Mouse (Mus musculus): ENCODE results near the gene Rtcb. TPM values are rescaled to one million over a fixed set of nuclear protein-coding genes. Genes with fewer than 3 reads are reported as not detected.

Gene Rtcb
- polyA plus RNA-seq, 1 experiment from 2014 or later, result 234 TPM

DNA sequence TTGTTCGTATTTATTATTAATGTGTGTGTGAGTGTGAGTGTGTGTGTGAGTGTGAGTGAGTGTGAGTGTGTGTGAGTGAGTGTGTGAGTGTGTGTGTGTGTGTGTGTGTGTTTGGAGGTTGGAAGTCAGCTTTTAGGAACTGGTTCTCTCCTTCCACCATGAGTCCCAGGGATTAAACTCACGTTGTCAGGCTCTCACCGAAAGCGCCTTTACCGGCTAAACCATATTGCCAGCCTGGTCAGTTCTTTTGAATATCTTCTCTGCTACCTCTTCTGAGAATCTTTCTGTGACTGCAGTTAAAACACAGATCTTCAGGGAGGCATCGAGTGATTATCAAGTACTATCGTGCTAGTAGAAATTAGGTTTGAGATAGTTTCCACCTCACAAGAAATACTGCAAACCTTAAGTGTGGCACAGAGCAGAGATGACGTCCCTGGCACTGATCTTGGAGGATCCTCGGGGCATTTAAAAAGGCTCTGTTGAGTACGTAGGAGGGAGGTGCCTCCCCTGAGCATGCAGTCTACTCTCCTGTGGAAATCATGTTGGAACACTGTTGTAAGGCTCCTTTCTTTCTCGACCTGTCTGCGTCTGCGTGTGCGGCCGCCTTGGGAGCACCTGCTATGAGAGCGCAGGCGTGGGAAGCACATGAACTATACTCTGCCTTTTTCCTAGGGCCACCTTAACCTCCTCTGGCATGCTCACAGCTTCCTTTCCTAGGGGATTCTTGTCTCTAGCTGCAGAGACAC lies 10.0 kb upstream of the Rtcb start:
- WGBS, result 64% methylated on average over 17 of the region's 17 CpGs
- H3K36me3 ChIP-seq (replicated peaks), result no peaks in the 10 kb centered on the region
- DNase-seq (ENCODE audit: extremely low spot score, low spot score), result no peak
- H3K27me3 ChIP-seq (ENCODE audit: poor library complexity, severe bottlenecking), result no peaks in the 10 kb centered on the region
- no peak overlapping the region for H3K4me3 ChIP-seq
- H3K27ac ChIP-seq, result no peak overlapping the region
- H3K4me1 ChIP-seq, result no peaks in the 10 kb centered on the region
- no peaks in the 10 kb centered on the region for H3K9me3 ChIP-seq

DNA sequence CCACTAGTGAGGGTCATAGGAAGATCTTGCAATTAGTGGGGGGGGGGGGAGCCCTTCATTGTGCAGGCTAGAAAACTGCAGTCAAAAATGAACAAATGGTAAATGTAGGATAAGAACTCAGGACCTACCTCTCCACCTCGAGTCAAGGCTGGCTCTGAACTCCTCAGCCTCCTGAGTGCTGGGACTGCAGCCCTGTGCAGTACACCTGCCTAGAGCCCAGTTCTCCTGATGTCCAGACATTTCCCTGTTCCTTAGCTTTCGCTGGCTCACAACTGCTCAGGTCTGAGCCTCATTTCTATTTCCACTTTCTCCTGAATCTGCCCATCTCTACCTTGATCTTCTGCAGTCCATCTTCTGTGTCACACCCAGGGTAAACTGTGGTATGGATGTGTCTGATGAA lies 8.9 kb upstream of the Rtcb start:
- Histone ChIP-seq H3K4me3 (no peak overlapping the region), H3K9me3 (no peaks in the 10 kb centered on the region), H3K27ac (no peak overlapping the region), H3K27me3 (ENCODE audit: poor library complexity, severe bottlenecking) (no peaks in the 10 kb centered on the region), H3K36me3 (replicated peaks) (no peaks in the 10 kb centered on the region), H3K4me1 (no peaks in the 10 kb centered on the region)
- DNase-seq (ENCODE audit: extremely low spot score, low spot score), result no peak
- 65% methylated on average over 2 of the region's 2 CpGs for WGBS

DNA sequence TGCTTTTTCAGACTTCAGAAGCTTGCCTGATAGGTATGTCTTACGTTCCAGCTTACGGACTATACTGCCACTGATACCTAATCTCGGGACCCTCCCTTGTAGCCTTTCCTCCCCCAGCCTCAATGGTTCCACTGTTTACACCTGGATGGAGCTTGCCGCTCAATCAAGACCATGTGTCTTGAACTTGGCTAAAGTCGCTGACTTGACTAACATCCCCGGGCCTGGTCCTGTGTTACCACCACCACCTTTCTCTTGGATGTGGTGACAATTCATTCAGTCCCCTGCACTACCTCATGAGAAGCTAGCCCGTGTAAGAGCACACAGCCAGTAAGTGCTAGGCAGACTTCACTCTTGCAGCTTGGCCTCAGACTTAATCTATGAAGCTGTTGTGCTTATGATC lies 6.7 kb upstream of the Rtcb start:
- Histone ChIP-seq H3K27me3 (ENCODE audit: poor library complexity, severe bottlenecking) (no peaks in the 10 kb centered on the region), H3K4me1 (no peaks in the 10 kb centered on the region), H3K4me3 (no peak overlapping the region), H3K36me3 (replicated peaks) (no peaks in the 10 kb centered on the region), H3K9me3 (no peaks in the 10 kb centered on the region), H3K27ac (no peak overlapping the region)
- 89% methylated on average over 7 of the region's 7 CpGs for WGBS
- DNase-seq (ENCODE audit: extremely low spot score, low spot score), result no peak

DNA sequence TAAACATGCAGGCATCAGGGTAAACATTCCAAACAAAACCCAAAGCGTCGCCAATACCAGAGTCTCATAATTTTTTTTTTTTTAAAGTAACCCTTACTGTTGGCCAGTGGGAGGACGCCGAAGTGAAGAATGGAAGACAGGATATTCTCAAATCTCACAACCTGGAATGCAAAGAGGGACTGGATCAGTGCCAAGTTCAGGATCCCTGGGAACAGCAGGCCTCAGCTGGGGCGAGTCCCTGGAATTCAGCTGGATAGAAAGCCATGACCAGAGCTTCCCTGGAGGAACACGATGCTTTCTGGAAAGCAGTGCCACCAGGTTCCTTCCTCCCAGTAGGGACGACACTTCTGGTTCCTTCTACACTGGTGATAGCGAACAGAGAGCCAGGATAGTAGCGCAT lies 5.3 kb upstream of the Rtcb start:
- 82% methylated on average over 9 of the region's 9 CpGs for WGBS
- DNase-seq (ENCODE audit: extremely low spot score, low spot score), result no peak
- Histone ChIP-seq H3K4me3 (no peak overlapping the region), H3K36me3 (replicated peaks) (no peaks in the 10 kb centered on the region), H3K27me3 (ENCODE audit: poor library complexity, severe bottlenecking) (no peaks in the 10 kb centered on the region), H3K4me1 (no peaks in the 10 kb centered on the region), H3K27ac (no peak overlapping the region), H3K9me3 (no peaks in the 10 kb centered on the region)

DNA sequence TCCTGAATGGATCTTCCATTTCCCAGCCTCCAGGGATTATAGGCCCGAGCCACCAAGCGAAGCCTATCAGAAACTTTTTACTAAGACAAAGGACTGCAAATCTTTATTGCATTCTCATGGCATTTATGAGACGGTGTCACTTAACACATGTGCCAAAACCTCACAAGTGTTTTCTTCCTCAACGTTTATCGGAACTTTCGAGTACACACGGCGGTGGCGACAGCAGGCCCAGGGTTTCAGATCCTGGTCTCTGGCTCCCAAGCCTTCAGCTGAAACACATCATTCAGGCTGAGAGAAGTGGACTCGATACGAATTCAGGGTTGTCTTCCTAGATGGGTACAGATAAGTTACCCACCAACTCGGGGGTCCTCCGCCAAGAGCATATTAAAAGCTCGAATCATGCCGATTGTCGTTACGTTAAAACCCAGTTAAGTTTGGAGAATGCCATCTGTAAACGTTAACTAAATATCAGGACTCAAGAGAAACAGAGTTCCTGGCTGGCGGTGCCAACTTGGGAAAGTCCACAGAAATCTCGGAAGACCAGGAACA lies 678 bp downstream of the Rtcb start:
- H3K4me3 ChIP-seq, result peak overlapping the region; percentile 90
- no peaks in the 10 kb centered on the region for H3K9me3 ChIP-seq
- peak overlapping the region; percentile 92 for H3K27ac ChIP-seq
- H3K36me3 ChIP-seq (replicated peaks), result peaks cover 37% of the 10 kb centered on the region
- H3K27me3 ChIP-seq (ENCODE audit: poor library complexity, severe bottlenecking), result no peaks in the 10 kb centered on the region
- no peak for DNase-seq (ENCODE audit: extremely low spot score, low spot score)
- peaks cover 9% of the 10 kb centered on the region for H3K4me1 ChIP-seq
- 7% methylated on average over 20 of the region's 20 CpGs for whole genome bisulfite sequencing

DNA sequence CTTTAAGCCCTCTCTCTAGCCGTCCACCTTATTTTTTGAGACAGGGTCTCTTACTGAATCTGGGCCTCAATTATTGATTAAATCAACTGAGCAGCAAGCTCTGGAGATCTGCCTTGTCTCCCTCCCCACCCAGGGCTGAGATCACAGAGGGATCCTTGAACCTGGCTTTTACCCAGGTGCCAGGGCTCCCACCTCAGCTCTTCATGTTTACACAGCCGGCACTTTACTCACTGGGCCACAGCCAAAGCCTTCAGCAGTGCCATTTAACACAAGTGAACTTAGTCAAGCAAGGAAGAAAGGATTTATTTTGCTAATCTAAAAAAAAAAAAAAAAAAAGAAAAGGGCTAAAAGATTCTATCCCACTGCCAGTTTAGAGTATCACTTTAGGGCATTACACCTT lies 3.2 kb downstream of the Rtcb start:
- H3K36me3 ChIP-seq (replicated peaks), result peaks cover 63% of the 10 kb centered on the region
- DNase-seq (ENCODE audit: extremely low spot score, low spot score), result no peak
- no peak overlapping the region for H3K27ac ChIP-seq
- H3K27me3 ChIP-seq (ENCODE audit: poor library complexity, severe bottlenecking), result no peaks in the 10 kb centered on the region
- no peak overlapping the region for H3K4me3 ChIP-seq
- WGBS, result 91% methylated on average over 2 of the region's 2 CpGs
- no peaks in the 10 kb centered on the region for H3K9me3 ChIP-seq
- peaks cover 9% of the 10 kb centered on the region for H3K4me1 ChIP-seq

DNA sequence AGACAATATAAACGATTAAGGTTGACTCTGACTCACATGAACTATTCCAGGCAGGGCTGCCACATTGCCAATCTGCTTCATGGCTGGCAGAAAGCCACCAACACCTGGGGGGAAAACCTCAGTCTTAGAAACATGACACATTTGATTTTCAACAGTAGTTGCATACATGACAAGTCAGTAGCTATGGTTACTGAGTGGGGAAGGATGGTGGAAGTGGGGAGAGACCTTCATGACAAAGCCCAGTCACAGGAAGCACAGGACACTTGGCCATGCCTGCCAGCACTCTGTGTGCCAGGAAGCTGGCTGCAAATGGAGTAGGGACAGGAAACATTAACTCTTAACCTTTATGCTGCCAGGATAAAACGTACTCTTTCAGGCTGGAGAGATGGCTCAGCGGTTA lies 4.2 kb downstream of the Rtcb start:
- DNase-seq (ENCODE audit: extremely low spot score, low spot score), result no peak
- whole genome bisulfite sequencing, result 87% methylated on average over 3 of the region's 3 CpGs
- Histone ChIP-seq H3K4me1 (peaks cover 9% of the 10 kb centered on the region), H3K36me3 (replicated peaks) (peaks cover 73% of the 10 kb centered on the region), H3K4me3 (no peak overlapping the region), H3K9me3 (no peaks in the 10 kb centered on the region), H3K27me3 (ENCODE audit: poor library complexity, severe bottlenecking) (no peaks in the 10 kb centered on the region), H3K27ac (no peak overlapping the region)

DNA sequence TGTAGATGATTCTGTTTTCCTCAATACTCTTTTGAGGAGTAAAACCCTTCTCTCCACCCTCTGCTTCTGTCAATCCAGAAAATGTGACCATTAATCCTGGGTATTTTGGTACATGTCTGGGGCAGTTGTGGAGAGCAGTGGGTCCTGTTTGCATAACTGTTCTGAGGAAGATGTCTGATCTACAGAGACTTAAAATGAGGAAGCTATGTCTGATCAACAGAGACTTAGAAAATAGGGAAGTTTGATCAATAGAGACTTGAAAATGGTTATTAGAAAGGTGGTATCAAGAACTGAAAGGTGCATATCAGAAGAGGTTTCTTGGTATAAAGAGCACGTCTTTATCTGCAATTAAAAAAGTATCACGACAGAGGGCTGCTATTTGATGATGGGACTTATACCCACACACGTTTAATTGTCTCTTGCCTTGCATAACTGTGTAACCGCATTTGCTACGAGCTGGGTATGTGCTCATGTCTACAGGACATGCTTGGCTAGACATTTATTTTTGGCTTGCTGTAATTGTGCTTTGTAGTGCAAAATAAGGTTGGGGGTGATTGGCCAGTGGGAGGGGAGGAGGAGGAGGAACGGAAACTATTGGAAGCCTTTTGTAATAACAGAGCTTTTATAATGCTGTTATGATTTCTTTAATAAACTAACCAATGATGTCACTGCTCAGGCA lies 5.7 kb downstream of the Rtcb start:
- Histone ChIP-seq H3K9me3 (no peaks in the 10 kb centered on the region), H3K4me1 (peaks cover 8% of the 10 kb centered on the region), H3K27ac (no peak overlapping the region), H3K36me3 (replicated peaks) (peaks cover 88% of the 10 kb centered on the region), H3K4me3 (no peak overlapping the region), H3K27me3 (ENCODE audit: poor library complexity, severe bottlenecking) (no peaks in the 10 kb centered on the region)
- 91% methylated on average over 6 of the region's 6 CpGs for WGBS
- DNase-seq (ENCODE audit: extremely low spot score, low spot score), result no peak

DNA sequence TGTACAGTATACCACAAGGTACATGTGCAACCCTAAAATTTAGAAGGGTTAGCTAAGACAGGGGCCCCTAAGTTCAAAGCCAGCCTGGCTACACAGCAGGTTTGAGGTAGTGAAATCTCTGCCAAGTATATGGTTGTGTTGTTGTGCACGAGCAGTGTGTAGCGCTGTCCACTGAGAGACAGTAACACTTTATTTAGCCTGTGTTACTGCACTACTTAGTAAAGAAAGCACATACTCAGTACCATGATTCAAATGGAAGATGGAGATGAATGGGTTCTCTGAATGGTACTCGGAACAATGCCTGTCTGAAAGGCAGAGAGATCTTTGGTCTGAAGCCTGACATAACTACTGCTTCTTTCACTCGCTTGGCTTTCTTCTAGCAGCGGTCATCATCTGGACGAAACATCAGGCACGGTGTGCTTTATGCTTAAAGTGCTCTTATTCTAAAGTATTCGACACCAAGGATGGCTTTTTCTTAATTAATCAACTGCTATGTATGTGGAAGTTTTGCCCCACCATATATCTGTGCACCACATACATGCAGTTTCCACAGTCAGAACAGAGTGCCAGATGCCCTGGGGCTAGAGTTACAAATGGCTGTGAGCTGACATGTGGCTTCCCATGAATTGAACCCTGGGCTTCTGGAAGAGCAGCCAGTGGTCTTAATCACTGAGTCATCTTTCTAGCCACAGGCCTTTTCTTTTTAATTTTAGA lies 9.0 kb downstream of the Rtcb start:
- Histone ChIP-seq H3K27me3 (ENCODE audit: poor library complexity, severe bottlenecking) (no peaks in the 10 kb centered on the region), H3K36me3 (replicated peaks) (peaks cover 100% of the 10 kb centered on the region), H3K4me1 (no peaks in the 10 kb centered on the region), H3K9me3 (no peaks in the 10 kb centered on the region), H3K27ac (no peak overlapping the region), H3K4me3 (no peak overlapping the region)
- 96% methylated on average over 8 of the region's 8 CpGs for WGBS
- DNase-seq (ENCODE audit: extremely low spot score, low spot score), result no peak

DNA sequence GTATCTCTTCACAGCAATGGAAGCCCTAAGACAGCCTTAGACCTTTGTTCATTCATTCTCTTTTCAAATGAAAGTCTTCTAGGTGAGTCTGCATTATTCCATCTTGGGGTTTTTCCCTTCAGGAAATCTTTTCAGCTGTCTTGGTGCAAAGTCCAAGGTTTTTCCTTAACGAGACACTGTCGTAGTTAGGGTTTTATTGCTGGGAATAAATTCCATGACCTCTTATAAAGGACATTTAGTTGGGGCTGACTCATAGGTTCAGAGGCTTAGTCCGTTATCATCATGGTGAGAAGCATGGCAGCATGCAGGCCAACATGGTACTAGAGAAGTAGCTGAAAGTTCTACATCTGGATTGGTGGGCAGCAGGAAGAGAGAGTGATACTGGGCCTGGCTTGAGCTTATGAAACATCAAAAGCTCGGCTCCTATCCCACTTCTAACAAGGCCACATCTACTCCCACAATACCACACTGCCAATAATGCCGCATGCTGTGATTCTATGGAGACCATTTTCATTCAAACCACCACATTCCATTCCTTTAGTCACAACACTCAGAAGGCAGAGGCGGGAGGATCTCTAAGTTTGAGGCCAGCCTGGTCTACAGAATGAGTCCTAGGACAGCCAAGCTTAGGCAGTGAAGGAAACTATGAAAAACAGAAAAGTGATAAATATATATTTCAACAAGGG lies 21.2 kb downstream of the Rtcb start:
- no peak for DNase-seq (ENCODE audit: extremely low spot score, low spot score)
- H3K4me1 ChIP-seq, result no peaks in the 10 kb centered on the region
- H3K36me3 ChIP-seq (replicated peaks), result peaks cover 65% of the 10 kb centered on the region
- no peaks in the 10 kb centered on the region for H3K27me3 ChIP-seq (ENCODE audit: poor library complexity, severe bottlenecking)
- peaks cover 12% of the 10 kb centered on the region for H3K9me3 ChIP-seq
- no peak overlapping the region for H3K27ac ChIP-seq
- H3K4me3 ChIP-seq, result no peak overlapping the region
- WGBS, result 94% methylated on average over 6 of the region's 6 CpGs

DNA sequence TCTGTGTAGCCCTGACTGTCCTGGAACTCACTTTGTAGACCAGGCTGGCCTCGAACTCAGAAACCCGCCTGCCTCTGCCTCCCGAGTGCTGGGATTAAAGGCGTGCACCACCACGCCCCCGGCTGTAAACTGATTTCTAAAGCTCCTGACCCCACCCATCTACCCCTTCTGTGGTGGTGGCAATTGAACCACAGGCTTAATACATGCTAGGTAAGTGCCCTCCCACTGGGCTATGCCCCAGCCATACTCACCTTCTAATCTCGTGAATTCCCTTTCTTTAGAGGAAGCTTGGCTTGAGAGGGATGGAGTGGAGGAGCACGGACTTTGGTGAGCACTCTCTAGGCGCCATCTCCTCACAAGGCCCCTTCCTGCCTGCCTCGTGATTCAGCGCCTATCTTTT lies 27.7 kb downstream of the Rtcb start:
- Histone ChIP-seq H3K27me3 (ENCODE audit: poor library complexity, severe bottlenecking) (peaks cover 43% of the 10 kb centered on the region), H3K27ac (no peak overlapping the region), H3K4me1 (peaks cover 23% of the 10 kb centered on the region), H3K4me3 (no peak overlapping the region), H3K36me3 (replicated peaks) (peaks cover under 1% of the 10 kb centered on the region; the same call in 1 of the 2 replicates), H3K9me3 (no peaks in the 10 kb centered on the region)
- WGBS, result 90% methylated on average over 11 of the region's 11 CpGs
- DNase-seq (ENCODE audit: extremely low spot score, low spot score), result no peak

DNA sequence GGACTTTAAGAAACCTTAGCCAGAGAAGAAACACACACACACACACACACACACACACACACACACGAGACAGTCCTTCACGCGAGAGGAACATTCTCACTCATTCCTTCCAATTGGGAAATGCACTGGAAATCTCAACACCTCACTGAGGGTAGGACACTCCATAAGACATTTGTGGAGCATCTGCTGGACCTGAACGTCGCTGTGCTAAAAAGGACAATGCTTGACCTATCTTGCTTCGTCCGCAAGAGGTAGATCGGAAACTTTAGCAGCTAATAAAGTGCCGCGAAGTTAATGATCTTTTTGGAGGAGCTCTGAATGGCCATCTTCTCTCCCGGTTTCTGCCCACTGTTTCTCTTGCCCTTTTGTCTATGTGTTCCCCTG lies 28.4 kb downstream of the Rtcb start:
- H3K27ac ChIP-seq, result 0 out of 2 replicates have a peak overlapping the region, but pooled peaks have one; percentile 83
- 53% methylated on average over 11 of the region's 11 CpGs for WGBS
- peak overlapping the region; percentile 61 for H3K4me3 ChIP-seq
- H3K36me3 ChIP-seq (replicated peaks), result no peaks in the 10 kb centered on the region
- no peak for DNase-seq (ENCODE audit: extremely low spot score, low spot score)
- peaks cover 23% of the 10 kb centered on the region for H3K4me1 ChIP-seq
- H3K9me3 ChIP-seq, result no peaks in the 10 kb centered on the region
- H3K27me3 ChIP-seq (ENCODE audit: poor library complexity, severe bottlenecking), result peaks cover 43% of the 10 kb centered on the region

Measured in forebrain, embryonic 10.5 days (tissue).